Mouse (Mus musculus): ENCODE results near the gene Tvp23b.

Gene Tvp23b

GRCm38 (mm10) chr11:62879220-62880048, at the start of gene Tvp23b:
Gene Tvp23b, plus strand, starts transcription at chr11:62879455.
- DNase-seq: peak; percentile 100

GRCm38 (mm10) chr11:62830387-62830786, 48.9 kb upstream of the Tvp23b start:
- no peak for DNase-seq

GRCm38 (mm10) chr11:62831906-62832305, 47.3 kb upstream of the Tvp23b start:
- no peak for DNase-seq

- no peak for DNase-seq
These were observed 34.7 kb upstream of the Tvp23b start for GRCm38 (mm10) chr11:62844562-62844961.

- DNase-seq: no peak
These were observed 33.5 kb upstream of the Tvp23b start for GRCm38 (mm10) chr11:62845730-62846129.

GRCm38 (mm10) chr11:62846961-62847654, 32.1 kb upstream of the Tvp23b start, which contains the start of gene Fbxw10:
Gene Fbxw10, plus strand, starts transcription at chr11:62847069.
- peak; percentile 94 for DNase-seq

- peak; percentile 91 for DNase-seq
These were observed 31.5 kb upstream of the Tvp23b start for GRCm38 (mm10) chr11:62847655-62848191.

GRCm38 (mm10) chr11:62848301-62848700, 31.0 kb upstream of the Tvp23b start:
- DNase-seq: no peak

GRCm38 (mm10) chr11:62851199-62851598, 28.1 kb upstream of the Tvp23b start:
- DNase-seq: no peak

- no peak for DNase-seq
These were observed 25.9 kb upstream of the Tvp23b start for GRCm38 (mm10) chr11:62853334-62853733.

GRCm38 (mm10) chr11:62865562-62865961, 13.7 kb upstream of the Tvp23b start:
- no peak for DNase-seq

GRCm38 (mm10) chr11:62866685-62867084, 12.6 kb upstream of the Tvp23b start:
- no peak for DNase-seq

GRCm38 (mm10) chr11:62869201-62869600, 10.1 kb upstream of the Tvp23b start:
- DNase-seq: no peak

- no peak for DNase-seq
These were observed 9.4 kb upstream of the Tvp23b start for GRCm38 (mm10) chr11:62869715-62870371.

GRCm38 (mm10) chr11:62873479-62873878, 5.8 kb upstream of the Tvp23b start:
- no peak for DNase-seq

GRCm38 (mm10) chr11:62875696-62876095, 3.6 kb upstream of the Tvp23b start:
- DNase-seq: no peak

- DNase-seq: no peak
These were observed 2.8 kb upstream of the Tvp23b start for GRCm38 (mm10) chr11:62876445-62876844.

- DNase-seq: no peak
These were observed 1.9 kb upstream of the Tvp23b start for GRCm38 (mm10) chr11:62877391-62877790.

GRCm38 (mm10) chr11:62878728-62879127, 527 bp upstream of the Tvp23b start:
- no peak for DNase-seq

- DNase-seq: no peak
These were observed 4.2 kb downstream of the Tvp23b start for GRCm38 (mm10) chr11:62883407-62883806.

GRCm38 (mm10) chr11:62885323-62885722, 6.1 kb downstream of the Tvp23b start:
- DNase-seq: no peak

GRCm38 (mm10) chr11:62890796-62891195, 11.5 kb downstream of the Tvp23b start:
- DNase-seq: no peak

GRCm38 (mm10) chr11:62891763-62892162, 12.5 kb downstream of the Tvp23b start:
- DNase-seq: no peak

Measured in heart, adult 11 months (tissue).